25 mouse cellular contexts compared by ENCODE assay signal in the genomic region with DNA sequence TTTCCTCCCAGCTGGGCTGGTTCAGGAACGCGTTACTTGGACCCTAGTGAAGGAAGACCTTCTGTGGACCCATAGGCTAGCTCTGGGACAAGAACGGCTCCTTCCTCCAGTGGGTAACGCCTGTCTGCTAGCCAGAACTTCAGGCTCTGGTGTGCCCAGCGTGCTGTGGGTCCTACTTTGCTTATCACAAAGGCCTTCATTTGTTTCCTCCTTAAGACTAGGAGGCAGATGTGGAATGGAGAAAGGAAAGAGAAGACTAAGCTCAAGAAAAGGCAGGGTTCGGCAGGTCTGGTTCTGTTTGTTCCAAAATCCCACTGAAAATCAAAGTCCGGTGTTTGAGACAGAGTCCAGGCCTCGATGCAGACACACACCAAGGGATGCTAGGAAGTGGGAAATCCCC. TPM values are rescaled to one million over a fixed set of nuclear protein-coding genes. Genes with fewer than 3 reads are reported as not detected.
A peak's percentile ranks its signal among the peaks of the same experiment; 100 is the strongest.
DNase-seq lines count a peak whose midpoint lies in the region; ATAC-seq lines count a peak whose summit lies in the region.
"Had no signal": no experiment of that assay in that cellular context is flagged by ENCODE, and none has a peak within 500 bp of the region (broad histone marks: within the 10 kb centered on the region; RNA-seq: fewer than 3 reads in every experiment).

No protein-coding gene starts in this region.

- no peak overlapping the region for H3K27ac ChIP-seq in forebrain, embryonic 10.5 days
- no peak overlapping the region for H3K27ac ChIP-seq in forebrain, embryonic 16.5 days (ENCODE audit: low read length)
- no peak overlapping the region for H3K27ac ChIP-seq in midbrain, embryonic 10.5 days (replicated peaks)
- H3K27ac ChIP-seq in midbrain, embryonic 15.5 days, result no peak overlapping the region
- no peak overlapping the region for H3K27ac ChIP-seq in limb, embryonic 11.5 days (replicated peaks; ENCODE audit: low read depth, low read length)
- H3K27ac ChIP-seq in neural tube, embryonic 15.5 days (replicated peaks), result no peak overlapping the region
- no peak overlapping the region for H3K27ac ChIP-seq in heart, embryonic 12.5 days (ENCODE audit: poor library complexity, severe bottlenecking)

- H3K27me3 ChIP-seq in forebrain, embryonic 10.5 days (ENCODE audit: poor library complexity, severe bottlenecking), result peaks cover 100% of the 10 kb centered on the region
- peaks cover 70% of the 10 kb centered on the region for H3K27me3 ChIP-seq in forebrain, embryonic 16.5 days (replicated peaks; ENCODE audit: control insufficient read depth, insufficient read depth, low read length)
- peaks cover 100% of the 10 kb centered on the region for H3K27me3 ChIP-seq in midbrain, embryonic 10.5 days (ENCODE audit: low read depth, poor library complexity, severe bottlenecking)
- peaks cover 87% of the 10 kb centered on the region for H3K27me3 ChIP-seq in midbrain, embryonic 15.5 days (replicated peaks)
- H3K27me3 ChIP-seq in limb, embryonic 11.5 days (ENCODE audit: control insufficient read depth, insufficient read depth, low read length), result peaks cover 99% of the 10 kb centered on the region
- peaks cover 94% of the 10 kb centered on the region for H3K27me3 ChIP-seq in neural tube, embryonic 15.5 days (replicated peaks)
- H3K27me3 ChIP-seq in heart, embryonic 12.5 days (replicated peaks), result peaks cover 100% of the 10 kb centered on the region

- no peak overlapping the region for H3K4me2 ChIP-seq in forebrain, embryonic 16.5 days (ENCODE audit: low read length)
- no peak overlapping the region; the same call in 1 of the 2 replicates for H3K4me2 ChIP-seq in midbrain, embryonic 15.5 days
- no peak overlapping the region for H3K4me2 ChIP-seq in limb, embryonic 11.5 days (ENCODE audit: low read depth, severe bottlenecking)
- H3K4me2 ChIP-seq in neural tube, embryonic 15.5 days, result 0 out of 2 replicates have a peak overlapping the region, but pooled peaks have one; percentile 17
- no peak overlapping the region for H3K4me2 ChIP-seq in heart, embryonic 12.5 days

- H3K9ac ChIP-seq in forebrain, embryonic 16.5 days (replicated peaks; ENCODE audit: low read depth, low read length), result no peak overlapping the region
- H3K9ac ChIP-seq in midbrain, embryonic 15.5 days, result no peak overlapping the region
- H3K9ac ChIP-seq in limb, embryonic 11.5 days (ENCODE audit: low read length), result no peak overlapping the region
- H3K9ac ChIP-seq in neural tube, embryonic 15.5 days (replicated peaks), result no peak overlapping the region
- no peak overlapping the region for H3K9ac ChIP-seq in heart, embryonic 12.5 days

- no peak for DNase-seq in forebrain, embryonic 10.5 days (ENCODE audit: extremely low spot score, low spot score)
- DNase-seq in midbrain, embryonic 10.5 days (ENCODE audit: low spot score), result peak; percentile 28
- peak; percentile 41 for DNase-seq in limb, embryonic 11.5 days (ENCODE audit: low spot score)
- no peak for DNase-seq in natural killer cell, adult 2 months (ENCODE audit: low spot score in 2 of 2)
- DNase-seq: adrenal gland, postnatal 10 days; cerebellum, postnatal 25 days; heart, adult 18-20 months; heart, postnatal 36 days; kidney, postnatal 36 days; liver; right cerebral cortex, postnatal 14 days; spleen, adult 18-20 months; thymus, adult 18-20 months had no signal

- H3K4me3 ChIP-seq in forebrain, embryonic 10.5 days, result peak overlapping the region; percentile 51
- no peak overlapping the region for H3K4me3 ChIP-seq in forebrain, embryonic 16.5 days (replicated peaks; ENCODE audit: low read length)
- peak overlapping the region; percentile 51; the same call in 1 of the 2 replicates for H3K4me3 ChIP-seq in midbrain, embryonic 10.5 days
- no peak overlapping the region for H3K4me3 ChIP-seq in midbrain, embryonic 15.5 days
- no peak overlapping the region for H3K4me3 ChIP-seq in limb, embryonic 11.5 days (ENCODE audit: low read depth, low read length)
- H3K4me3 ChIP-seq in neural tube, embryonic 15.5 days (replicated peaks), result no peak overlapping the region; the same call in 1 of the 2 replicates
- H3K4me3 ChIP-seq in heart, embryonic 12.5 days, result no peak overlapping the region

- 8% methylated on average over 8 of the region's 8 CpGs for WGBS in forebrain, embryonic 10.5 days
- 27% methylated on average over 8 of the region's 8 CpGs for WGBS in forebrain, embryonic 16.5 days
- 5% methylated on average over 8 of the region's 8 CpGs for WGBS in midbrain, embryonic 10.5 days
- WGBS in midbrain, embryonic 15.5 days, result 18% methylated on average over 8 of the region's 8 CpGs
- WGBS in limb, embryonic 11.5 days, result 12% methylated on average over 8 of the region's 8 CpGs
- WGBS in neural tube, embryonic 15.5 days, result 8% methylated on average over 8 of the region's 8 CpGs
- 14% methylated on average over 8 of the region's 8 CpGs for WGBS in heart, embryonic 12.5 days

- no peaks in the 10 kb centered on the region for H3K9me3 ChIP-seq in forebrain, embryonic 10.5 days
- H3K9me3 ChIP-seq in forebrain, embryonic 16.5 days (ENCODE audit: control insufficient read depth, low read length), result no peaks in the 10 kb centered on the region
- no peaks in the 10 kb centered on the region for H3K9me3 ChIP-seq in midbrain, embryonic 10.5 days (replicated peaks)
- H3K9me3 ChIP-seq in midbrain, embryonic 15.5 days, result no peaks in the 10 kb centered on the region
- no peaks in the 10 kb centered on the region for H3K9me3 ChIP-seq in limb, embryonic 11.5 days (ENCODE audit: control insufficient read depth, low read length)
- H3K9me3 ChIP-seq in neural tube, embryonic 15.5 days (replicated peaks), result no peaks in the 10 kb centered on the region
- H3K9me3 ChIP-seq in heart, embryonic 12.5 days (replicated peaks), result no peaks in the 10 kb centered on the region

- peaks cover 7% of the 10 kb centered on the region; the same call in 1 of the 2 replicates for H3K36me3 ChIP-seq in forebrain, embryonic 10.5 days (replicated peaks)
- no peaks in the 10 kb centered on the region for H3K36me3 ChIP-seq in forebrain, embryonic 16.5 days (ENCODE audit: control insufficient read depth, insufficient read depth)
- no peaks in the 10 kb centered on the region for H3K36me3 ChIP-seq in midbrain, embryonic 10.5 days
- no peaks in the 10 kb centered on the region for H3K36me3 ChIP-seq in midbrain, embryonic 15.5 days (replicated peaks)
- H3K36me3 ChIP-seq in limb, embryonic 11.5 days (ENCODE audit: control insufficient read depth, insufficient read depth, low read length), result no peaks in the 10 kb centered on the region
- no peaks in the 10 kb centered on the region for H3K36me3 ChIP-seq in neural tube, embryonic 15.5 days
- H3K36me3 ChIP-seq in heart, embryonic 12.5 days, result no peaks in the 10 kb centered on the region

- H3K4me1 ChIP-seq in forebrain, embryonic 10.5 days, result peaks cover 86% of the 10 kb centered on the region
- peaks cover 41% of the 10 kb centered on the region for H3K4me1 ChIP-seq in forebrain, embryonic 16.5 days (replicated peaks; ENCODE audit: control insufficient read depth, insufficient read depth, low read length)
- peaks cover 63% of the 10 kb centered on the region for H3K4me1 ChIP-seq in midbrain, embryonic 10.5 days
- peaks cover 28% of the 10 kb centered on the region for H3K4me1 ChIP-seq in midbrain, embryonic 15.5 days
- H3K4me1 ChIP-seq in limb, embryonic 11.5 days (ENCODE audit: control insufficient read depth, insufficient read depth, low read length), result peaks cover 6% of the 10 kb centered on the region; the same call in 1 of the 2 replicates
- peaks cover 26% of the 10 kb centered on the region for H3K4me1 ChIP-seq in neural tube, embryonic 15.5 days
- H3K4me1 ChIP-seq in heart, embryonic 12.5 days (replicated peaks), result peaks cover 25% of the 10 kb centered on the region

- ATAC-seq in forebrain, embryonic 16.5 days, result no peak
- no peak for ATAC-seq in midbrain, embryonic 15.5 days (replicated peaks)
- ATAC-seq in limb, embryonic 11.5 days (ENCODE audit: insufficient number of reproducible peaks, low FRiP score, low TSS enrichment, low read depth), result no peak
- ATAC-seq in neural tube, embryonic 15.5 days (ENCODE audit: low FRiP score), result no peak
- ATAC-seq in heart, embryonic 12.5 days (ENCODE audit: insufficient number of reproducible peaks, low FRiP score), result no peak
- ATAC-seq: CD4-positive, CD25-positive, alpha-beta regulatory T cell, adult 4 months; intestine, embryonic 16.5 days; lung, postnatal 0 days; Patski had no signal

RNA-seq across cellular contexts. Expression of a gene that starts 4.4 kb away (rescaled TPM):
- polyA plus RNA-seq in forebrain, embryonic 10.5 days (2016; fragmentation: Nextera tagmentation; extraction: Ambion mirVana), result 10.5 and 11.2 TPM in 2 replicates
- 4.7 and 5.7 TPM in 2 replicates for polyA plus RNA-seq in forebrain, embryonic 16.5 days (2015; fragmentation: Nextera tagmentation; extraction: Ambion mirVana)
- polyA plus RNA-seq in midbrain, embryonic 10.5 days (2016; fragmentation: Nextera tagmentation; extraction: Ambion mirVana), result 7.4 and 7.6 TPM in 2 replicates
- 10.4 and 10.7 TPM in 2 replicates for polyA plus RNA-seq in midbrain, embryonic 15.5 days (2015; fragmentation: Nextera tagmentation; extraction: Ambion mirVana)
- not detected in 2 replicates for polyA plus RNA-seq in limb, embryonic 11.5 days (2014; fragmentation: Nextera tagmentation; extraction: Ambion mirVana)
- 8.5 and 9.9 TPM in 2 replicates for polyA plus RNA-seq in neural tube, embryonic 15.5 days (2015; fragmentation: Nextera tagmentation; extraction: Ambion mirVana)
- not detected in 2 replicates for polyA plus RNA-seq in heart, embryonic 12.5 days (2016; fragmentation: Nextera tagmentation; extraction: Ambion mirVana)
- polyA plus RNA-seq: CD4-positive, CD25-positive, alpha-beta regulatory T cell, adult 4 months; heart, embryonic 14.5 days; intestine, embryonic 16.5 days; kidney, embryonic 14.5 days; liver, embryonic 16.5 days; lung, postnatal 0 days; Patski; stomach, embryonic 14.5 days had no signal

RNA-seq across cellular contexts. Expression of a gene that starts 39.9 kb away (rescaled TPM):
- 8.3 and 8.5 TPM in 2 replicates for polyA plus RNA-seq in forebrain, embryonic 10.5 days (2016; fragmentation: Nextera tagmentation; extraction: Ambion mirVana)
- 32.3 and 39.7 TPM in 2 replicates for polyA plus RNA-seq in forebrain, embryonic 16.5 days (2015; fragmentation: Nextera tagmentation; extraction: Ambion mirVana)
- polyA plus RNA-seq in midbrain, embryonic 10.5 days (2016; fragmentation: Nextera tagmentation; extraction: Ambion mirVana), result 8.8 and 9.7 TPM in 2 replicates
- 79.2 and 81.5 TPM in 2 replicates for polyA plus RNA-seq in midbrain, embryonic 15.5 days (2015; fragmentation: Nextera tagmentation; extraction: Ambion mirVana)
- 0.13 TPM in 1 of 2 replicates, not detected in the other for polyA plus RNA-seq in limb, embryonic 11.5 days (2014; fragmentation: Nextera tagmentation; extraction: Ambion mirVana)
- 77.3 and 86.7 TPM in 2 replicates for polyA plus RNA-seq in neural tube, embryonic 15.5 days (2015; fragmentation: Nextera tagmentation; extraction: Ambion mirVana)
- not detected in 2 replicates for polyA plus RNA-seq in heart, embryonic 12.5 days (2016; fragmentation: Nextera tagmentation; extraction: Ambion mirVana)
- polyA plus RNA-seq: CD4-positive, CD25-positive, alpha-beta regulatory T cell, adult 4 months; heart, embryonic 14.5 days; intestine, embryonic 16.5 days; kidney, embryonic 14.5 days; lung, postnatal 0 days; Patski; stomach, embryonic 14.5 days had no signal

Comparison
In these comparisons a context has a peak if more than half of its experiments do, and no peak if none do; other contexts are left out.
1. H3K4me3 ChIP-seq: peak in forebrain, embryonic 10.5 days (single experiment) and midbrain, embryonic 10.5 days (single experiment); none in forebrain, embryonic 16.5 days (single experiment), midbrain, embryonic 15.5 days (single experiment), limb, embryonic 11.5 days (single experiment), neural tube, embryonic 15.5 days (single experiment) and heart, embryonic 12.5 days (single experiment).
2. DNase-seq: peak in midbrain, embryonic 10.5 days (single experiment) and limb, embryonic 11.5 days (single experiment); none in forebrain, embryonic 10.5 days (single experiment) and natural killer cell, adult 2 months (0 of 2).